Mouse (Mus musculus) cerebellum, postnatal 10 days (tissue): ENCODE results near the gene Olfr177.

Source experiments
- DNase-seq, 2 experiments: peaks; one replicate each; pipeline ENCODE4 v3.0.0; 2021; ENCODE audit warnings: mixed read lengths in 2 of 2

The Olfr177 gene

DNA sequence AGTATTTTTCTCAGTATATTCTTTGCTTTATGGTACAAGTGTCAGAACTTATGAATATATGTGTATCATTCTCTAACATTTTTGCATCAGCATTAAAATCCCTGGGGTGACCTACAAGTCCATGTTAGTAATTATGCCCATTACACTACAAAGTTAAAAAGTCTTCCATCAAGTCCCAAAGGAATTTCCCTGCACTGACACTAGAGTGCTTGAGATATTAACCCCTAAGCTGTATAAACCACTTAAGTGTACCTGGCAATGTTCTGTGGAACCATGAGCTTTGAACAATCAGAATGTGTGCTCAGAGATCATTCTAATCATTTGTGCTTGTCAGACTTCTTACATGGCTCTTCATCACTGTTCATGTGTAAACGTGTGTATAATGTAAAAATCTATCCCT, at the start of gene Olfr177:
Olfr177 (minus strand) TSS at position 101 of the 400 bp plus-strand sequence.
- DNase-seq: no peak

DNA sequence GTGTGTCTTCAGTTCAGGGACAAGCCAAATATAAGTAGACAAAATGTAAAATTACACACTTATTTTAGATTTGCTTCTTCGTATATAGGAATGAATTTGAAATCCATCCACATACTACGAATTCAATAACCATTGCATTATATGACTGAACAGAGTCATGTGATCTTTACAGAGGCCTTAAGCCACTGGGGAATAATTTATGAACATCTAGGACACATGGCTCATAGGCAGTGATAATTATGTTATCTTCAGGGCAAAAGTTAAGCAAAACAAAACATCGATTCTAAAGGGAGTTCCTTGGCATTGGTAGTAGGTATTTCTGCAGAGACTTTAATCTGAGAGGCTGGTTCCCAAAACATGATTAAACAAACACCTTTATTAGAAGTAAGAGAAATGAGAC, 17.4 kb upstream of the Olfr177 start, which contains the start of gene Olfr178:
Olfr178 (minus strand) TSS at position 101 of the 400 bp plus-strand sequence.
- DNase-seq: no peak

DNA sequence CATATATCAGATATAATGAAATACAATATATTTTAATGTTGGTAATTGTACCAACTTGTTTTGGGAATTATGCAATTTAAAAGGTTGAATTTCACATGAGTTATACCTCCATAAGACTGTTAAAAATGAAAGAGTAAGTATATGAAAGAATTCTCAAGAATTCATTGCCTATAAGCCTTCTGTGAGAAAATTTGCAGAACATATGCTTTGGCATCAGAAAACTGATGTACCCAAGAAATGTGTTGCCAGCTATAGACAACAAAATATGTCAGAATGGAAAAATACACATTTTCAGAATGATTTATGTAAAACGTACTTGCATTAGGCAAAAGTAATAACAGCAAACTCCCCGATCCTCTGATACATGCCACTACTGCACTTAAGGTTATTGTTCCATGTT, 9.8 kb upstream of the Olfr177 start:
- no peak for DNase-seq

DNA sequence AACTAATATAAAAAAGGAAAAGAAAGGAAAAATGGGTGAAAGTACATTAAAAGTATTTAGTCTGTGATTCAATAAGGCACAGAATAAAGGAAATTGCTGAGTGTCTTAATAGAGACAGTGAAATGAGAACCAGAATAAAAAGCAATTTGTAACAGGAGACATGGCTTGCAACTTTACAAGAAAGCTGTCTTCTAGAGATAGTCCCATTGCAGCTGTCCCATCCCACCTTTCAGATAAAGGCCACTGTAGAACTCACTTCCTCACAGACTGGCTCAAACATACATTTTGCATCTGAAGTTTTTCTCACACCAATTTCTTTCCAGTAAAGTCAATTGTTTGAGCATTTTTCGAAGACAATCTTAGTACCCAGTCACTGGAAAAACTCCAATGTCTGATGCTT, 13.1 kb downstream of the Olfr177 start:
- DNase-seq: no peak

DNA sequence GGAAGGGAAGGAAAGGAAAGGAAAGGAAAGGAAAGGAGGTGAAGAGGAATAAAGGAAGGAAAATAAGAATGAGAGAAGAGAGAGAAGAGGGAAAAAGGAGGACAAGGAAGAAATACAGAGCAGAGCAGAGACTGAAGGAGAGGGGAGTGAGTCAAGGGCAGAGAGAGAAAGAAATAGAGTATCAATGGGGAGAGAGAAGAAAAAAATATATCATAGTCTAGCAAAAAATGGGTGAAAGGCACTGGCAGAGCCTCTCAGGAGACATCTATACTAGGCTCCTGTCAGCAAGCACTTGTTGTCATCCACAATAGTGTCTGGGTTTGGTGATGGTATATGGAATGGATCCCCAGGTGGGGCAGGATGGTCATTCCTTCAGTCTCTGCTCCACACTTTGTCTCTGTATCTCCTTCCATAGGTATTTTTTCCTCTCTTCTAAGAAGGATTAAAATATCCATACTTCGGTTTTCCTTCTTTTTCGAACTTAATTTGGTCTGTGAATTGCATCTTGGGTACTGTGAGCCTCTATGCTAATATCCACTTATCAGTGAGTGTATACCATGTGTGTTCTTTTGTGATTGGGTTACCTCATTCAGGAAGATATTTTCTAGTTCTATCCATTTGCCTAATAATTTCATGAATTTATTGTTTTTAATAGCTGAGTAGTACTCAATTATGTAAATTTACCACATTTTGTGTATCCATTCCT, 14.4 kb downstream of the Olfr177 start:
- DNase-seq: no peak

DNA sequence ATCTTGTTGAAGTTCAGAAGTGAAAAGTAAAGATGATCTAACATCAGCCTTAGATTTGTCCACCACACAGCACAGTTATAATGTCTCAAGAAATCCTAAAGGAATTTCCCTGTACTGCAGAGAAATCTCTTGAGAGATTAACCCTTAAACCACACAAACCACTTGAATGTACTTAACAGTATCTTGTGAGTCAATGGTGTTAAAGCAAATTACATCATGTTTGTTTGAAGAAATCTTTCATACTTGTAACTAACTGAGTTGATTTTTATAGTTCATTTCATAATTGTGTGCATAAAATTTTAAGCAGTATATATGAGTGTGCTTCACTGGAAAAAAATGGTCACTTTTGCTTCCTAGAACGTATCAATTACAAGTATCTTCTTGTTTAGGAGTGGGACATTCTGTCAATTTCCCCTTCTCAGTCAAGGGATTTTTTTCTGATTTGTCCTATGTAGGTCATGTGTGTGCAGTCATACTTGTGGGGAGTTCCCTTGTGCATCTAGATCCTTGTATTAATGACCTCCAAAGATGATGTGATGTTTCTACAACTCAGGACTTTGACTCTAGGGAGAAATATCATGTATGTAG, 47.7 kb downstream of the Olfr177 start, which contains the start of gene Olfr175-ps1:
Olfr175-ps1 (minus strand) TSS at position 51 of the 588 bp plus-strand sequence.
- no peak for DNase-seq
